Mouse (Mus musculus): ENCODE measurements around the gene Grb7.

Gene Grb7

GRCm38 (mm10) chr11:98445679-98446078, 515 bp upstream of the Grb7 start:
- DNase-seq (ENCODE audit: low spot score in 2 of 2), result no peak

- no peak for DNase-seq (ENCODE audit: low spot score in 2 of 2)
Observed at GRCm38 (mm10) chr11:98446562-98447474, 624 bp downstream of the Grb7 start.

- DNase-seq (ENCODE audit: low spot score in 2 of 2), result no peak
Observed at GRCm38 (mm10) chr11:98447475-98447834, 1.3 kb downstream of the Grb7 start.

GRCm38 (mm10) chr11:98448191-98448790, 2.1 kb downstream of the Grb7 start:
- no peak for DNase-seq (ENCODE audit: low spot score in 2 of 2)

- DNase-seq (ENCODE audit: low spot score in 2 of 2), result no peak
Observed at GRCm38 (mm10) chr11:98449419-98449818, 3.2 kb downstream of the Grb7 start.

GRCm38 (mm10) chr11:98449921-98450771, 4.0 kb downstream of the Grb7 start:
- DNase-seq (ENCODE audit: low spot score in 2 of 2), result no peak

GRCm38 (mm10) chr11:98455484-98455883, 9.3 kb downstream of the Grb7 start:
- peak in 1 of 2 experiments; percentile 46 for DNase-seq (ENCODE audit: low spot score in 2 of 2)

- no peak for DNase-seq (ENCODE audit: low spot score in 2 of 2)
Observed at GRCm38 (mm10) chr11:98456545-98456944, 10.4 kb downstream of the Grb7 start.

GRCm38 (mm10) chr11:98456945-98457344, 10.8 kb downstream of the Grb7 start:
- no peak for DNase-seq (ENCODE audit: low spot score in 2 of 2)

- peak; percentile 95 to 98 for DNase-seq (ENCODE audit: low spot score in 2 of 2)
Observed at GRCm38 (mm10) chr11:98457367-98458120, 11.3 kb downstream of the Grb7 start.

- DNase-seq (ENCODE audit: low spot score in 2 of 2), result peak in 1 of 2 experiments; percentile 72
Observed at GRCm38 (mm10) chr11:98458121-98458990, 12.2 kb downstream of the Grb7 start.

- peak; percentile 53 to 80 for DNase-seq (ENCODE audit: low spot score in 2 of 2)
Observed at GRCm38 (mm10) chr11:98459071-98459741, 13.0 kb downstream of the Grb7 start.

GRCm38 (mm10) chr11:98459860-98460259, 13.7 kb downstream of the Grb7 start:
- no peak for DNase-seq (ENCODE audit: low spot score in 2 of 2)

- DNase-seq (ENCODE audit: low spot score in 2 of 2), result peak in 1 of 2 experiments; percentile 27
Observed at GRCm38 (mm10) chr11:98461109-98461720, 15.0 kb downstream of the Grb7 start.

GRCm38 (mm10) chr11:98462255-98462654, 16.1 kb downstream of the Grb7 start:
- no peak for DNase-seq (ENCODE audit: low spot score in 2 of 2)

- DNase-seq (ENCODE audit: low spot score in 2 of 2), result peak; percentile 59 to 68
Observed at GRCm38 (mm10) chr11:98463911-98464310, 17.7 kb downstream of the Grb7 start.

- peak; percentile 64 to 74 for DNase-seq (ENCODE audit: low spot score in 2 of 2)
Observed at GRCm38 (mm10) chr11:98464516-98464915, 18.3 kb downstream of the Grb7 start.

- peak in 1 of 2 experiments; percentile 32 for DNase-seq (ENCODE audit: low spot score in 2 of 2)
Observed at GRCm38 (mm10) chr11:98469761-98470714, 23.8 kb downstream of the Grb7 start.

All from natural killer cell, adult 2 months (primary cell).